Mouse (Mus musculus) kidney, postnatal 10 days (tissue): ENCODE measurements around the gene Pard3.

Experiments
- DNase-seq: peaks from one replicate; pipeline ENCODE4 v3.0.0; 2021; ENCODE audit warnings: mixed read lengths

The Pard3 gene

DNA sequence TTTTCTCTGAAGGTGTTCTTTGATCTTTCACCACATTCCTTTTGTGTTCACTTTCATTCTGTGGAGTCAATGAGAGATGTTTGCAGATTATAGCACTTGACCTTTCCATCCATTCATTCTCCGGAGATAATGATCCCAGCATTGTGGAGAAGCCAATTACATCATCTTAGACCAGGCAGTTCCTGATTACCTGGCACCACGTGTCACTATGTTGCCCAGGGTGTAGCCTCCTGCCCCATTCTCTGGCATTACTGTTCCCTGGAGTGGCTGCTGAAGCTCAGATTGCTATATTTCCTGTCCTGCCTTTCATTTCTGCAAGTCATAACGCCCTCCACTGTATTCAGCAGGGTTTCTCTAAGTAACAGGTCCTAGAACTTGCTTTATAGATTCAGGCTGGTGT is 304.7 kb downstream of the Pard3 start:
- no peak for DNase-seq

DNA sequence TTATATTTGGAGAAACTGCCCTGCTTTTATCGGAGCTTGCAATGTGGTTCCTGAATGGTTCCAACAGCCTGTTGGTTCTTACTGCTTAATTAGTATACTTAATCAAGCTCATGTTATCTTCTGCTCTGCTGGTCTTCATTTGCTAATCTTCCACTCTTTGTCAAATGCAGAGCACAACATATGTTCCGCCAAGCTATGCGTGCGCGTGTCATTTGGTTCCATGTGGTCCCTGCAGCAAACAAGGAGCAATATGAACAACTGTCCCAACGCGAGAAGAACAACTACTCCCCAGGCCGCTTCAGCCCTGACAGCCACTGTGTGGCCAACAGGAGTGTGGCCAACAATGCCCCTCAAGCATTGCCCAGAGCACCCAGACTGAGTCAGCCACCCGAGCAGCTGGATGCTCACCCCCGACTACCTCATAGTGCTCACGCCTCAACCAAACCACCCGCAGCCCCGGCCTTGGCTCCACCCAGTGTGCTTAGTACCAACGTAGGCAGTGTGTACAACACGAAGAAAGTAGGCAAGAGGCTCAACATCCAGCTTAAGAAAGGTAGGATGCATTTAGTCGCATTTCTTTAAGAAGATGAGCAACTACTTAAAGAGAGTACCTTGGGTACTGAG is 307.7 kb downstream of the Pard3 start:
- no peak for DNase-seq

DNA sequence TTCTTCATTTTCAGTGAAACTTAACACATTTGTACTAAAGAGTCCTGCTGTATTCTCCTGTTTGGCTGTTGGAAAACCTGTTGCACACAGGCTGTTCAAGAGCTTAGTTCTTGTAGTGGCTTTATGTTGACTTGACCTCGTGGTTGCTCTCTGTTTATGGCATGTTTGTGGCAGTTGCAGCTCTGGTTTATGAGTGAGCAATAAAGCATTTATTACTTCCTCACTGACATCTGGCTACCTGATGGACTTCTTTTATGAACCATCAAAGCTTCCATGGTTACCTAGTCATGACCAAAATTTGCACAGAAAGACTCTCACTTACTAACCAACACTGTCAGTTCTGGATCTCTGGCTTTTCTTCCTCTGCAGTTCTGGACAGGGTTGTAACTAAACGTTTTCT is 314.1 kb downstream of the Pard3 start:
- DNase-seq: no peak

DNA sequence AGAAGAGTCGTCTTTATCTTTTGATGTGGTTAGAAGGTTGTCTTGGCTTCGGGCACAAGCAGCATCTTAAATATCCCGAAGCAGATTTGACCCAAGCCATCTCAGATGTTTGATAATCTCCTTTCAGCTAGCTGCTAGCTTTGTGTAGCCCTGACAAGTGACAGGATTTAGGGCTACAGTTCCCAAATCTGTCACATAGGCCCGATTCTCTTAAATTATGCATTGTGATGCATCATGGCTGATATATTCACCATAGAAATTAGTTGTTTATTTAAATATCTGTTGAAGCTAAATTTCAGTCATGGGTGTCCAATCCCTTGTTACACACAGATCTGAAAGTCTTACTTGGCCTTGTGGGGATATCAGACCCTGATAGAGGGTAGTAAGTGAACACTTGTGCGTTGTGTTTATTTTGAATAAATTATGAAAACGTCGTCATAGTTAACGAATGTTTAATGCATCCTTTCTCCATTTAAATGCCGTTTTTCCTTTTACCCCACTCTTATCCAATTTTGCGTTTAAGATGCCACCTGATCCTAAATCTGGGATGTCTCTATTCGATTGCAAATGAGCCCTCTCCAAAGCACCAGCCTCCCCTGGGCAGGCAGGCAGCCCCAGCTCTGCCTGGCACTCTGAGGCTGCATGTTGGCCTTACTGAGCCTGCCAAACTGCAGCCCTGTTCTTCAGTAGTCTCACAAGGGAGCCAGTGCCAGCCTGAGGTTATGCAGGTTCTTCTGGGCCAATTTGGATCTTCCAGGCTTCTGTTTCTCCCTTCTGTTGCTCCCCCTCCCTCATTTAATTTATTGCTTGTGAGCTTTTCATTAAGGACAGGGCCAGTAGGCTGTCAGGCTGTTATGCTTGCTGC is 315.5 kb downstream of the Pard3 start:
- DNase-seq: no peak

DNA sequence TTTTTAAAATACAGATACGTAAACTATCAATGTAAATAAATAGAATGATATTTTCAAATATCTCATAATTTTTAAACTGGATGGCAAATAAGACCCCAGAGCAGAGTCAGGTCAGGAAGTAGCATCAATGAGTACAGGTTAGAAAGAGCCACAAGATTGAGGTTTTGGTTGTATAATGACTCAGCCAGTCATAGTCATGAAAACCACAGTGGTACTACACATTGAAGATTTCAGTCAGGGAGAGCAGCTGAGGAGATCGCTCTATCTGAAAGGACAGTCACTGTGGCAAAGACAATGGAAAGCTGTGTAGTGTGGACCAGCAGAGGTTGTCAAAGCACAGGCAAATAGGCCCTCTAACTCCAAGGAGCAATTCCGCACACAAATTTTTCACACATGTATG is 317.6 kb downstream of the Pard3 start:
- no peak for DNase-seq

DNA sequence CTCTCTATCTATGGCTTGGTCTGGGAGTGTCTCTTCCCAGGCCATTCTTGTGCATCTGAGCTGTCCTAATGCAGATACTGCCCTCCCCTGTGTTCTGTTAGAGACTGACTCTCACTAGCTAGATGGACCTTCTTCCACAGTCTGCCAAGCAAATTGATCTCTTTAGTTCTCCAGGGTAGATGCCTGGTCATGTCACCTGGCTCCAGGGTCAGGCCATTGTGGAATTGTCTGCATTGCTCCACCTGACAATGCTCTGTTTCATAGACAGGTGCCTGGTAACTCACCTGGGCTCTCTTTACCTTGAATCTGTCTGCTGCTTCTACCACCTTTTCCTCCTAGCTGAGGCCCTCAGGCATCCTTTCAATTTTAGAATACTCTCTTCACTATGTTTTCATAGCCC is 329.0 kb downstream of the Pard3 start:
- DNase-seq: no peak

DNA sequence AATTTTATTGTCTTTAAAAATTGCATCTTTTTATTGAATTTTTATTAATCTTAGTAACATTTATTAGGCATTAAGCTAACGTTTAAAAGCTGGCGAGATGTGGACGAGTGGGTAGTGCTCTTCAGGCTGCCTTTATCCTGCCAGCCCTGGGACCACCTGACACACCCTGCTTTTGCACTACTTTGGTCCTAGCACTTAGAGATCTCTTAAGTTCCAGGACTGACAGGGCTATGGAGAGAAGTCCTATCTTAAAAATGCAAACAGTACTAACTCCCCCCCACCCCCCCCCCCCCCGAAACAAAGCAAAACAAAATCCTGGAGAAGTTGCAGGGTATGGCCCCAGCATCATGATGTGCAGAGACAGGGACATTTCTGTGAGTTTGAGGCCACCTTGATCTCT is 331.8 kb downstream of the Pard3 start:
- no peak for DNase-seq

DNA sequence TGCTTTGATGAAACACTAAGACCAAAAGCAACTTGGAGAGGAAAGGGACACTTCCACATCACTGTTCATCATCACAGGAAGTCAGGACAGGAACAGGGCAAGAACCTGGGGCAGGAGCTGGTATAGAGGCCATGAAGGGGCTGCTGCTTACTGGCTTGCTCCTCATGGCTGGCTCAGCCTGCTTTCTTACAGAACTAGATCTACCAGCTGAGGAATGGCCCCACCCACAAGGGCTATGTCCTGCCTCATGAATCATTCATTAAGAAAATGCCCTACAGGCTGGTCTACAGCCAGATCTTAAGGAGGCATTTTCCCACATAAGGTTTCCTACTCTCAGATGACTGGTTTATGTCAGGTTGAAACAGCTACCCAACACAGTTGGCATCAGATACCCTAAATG is 342.1 kb downstream of the Pard3 start:
- DNase-seq: peak; percentile 50

DNA sequence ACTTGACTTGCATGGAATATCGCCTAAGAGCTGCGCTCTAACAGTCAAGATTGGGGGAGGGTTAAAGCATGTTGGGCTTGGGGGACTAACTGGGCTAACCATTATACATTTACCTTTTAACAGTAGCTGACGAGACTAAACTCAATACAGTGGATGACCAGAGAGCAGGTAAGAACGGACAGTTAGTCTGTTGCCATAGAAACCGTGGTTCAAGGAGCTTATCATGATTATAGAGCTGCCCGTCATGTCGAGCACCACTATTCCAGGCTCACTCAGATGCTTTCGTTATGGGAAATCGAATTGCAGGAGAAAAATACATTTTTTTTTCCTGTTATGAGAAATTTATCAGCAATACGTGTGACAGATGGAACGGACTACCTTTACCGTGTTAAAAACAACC is 346.9 kb downstream of the Pard3 start:
- DNase-seq: no peak

DNA sequence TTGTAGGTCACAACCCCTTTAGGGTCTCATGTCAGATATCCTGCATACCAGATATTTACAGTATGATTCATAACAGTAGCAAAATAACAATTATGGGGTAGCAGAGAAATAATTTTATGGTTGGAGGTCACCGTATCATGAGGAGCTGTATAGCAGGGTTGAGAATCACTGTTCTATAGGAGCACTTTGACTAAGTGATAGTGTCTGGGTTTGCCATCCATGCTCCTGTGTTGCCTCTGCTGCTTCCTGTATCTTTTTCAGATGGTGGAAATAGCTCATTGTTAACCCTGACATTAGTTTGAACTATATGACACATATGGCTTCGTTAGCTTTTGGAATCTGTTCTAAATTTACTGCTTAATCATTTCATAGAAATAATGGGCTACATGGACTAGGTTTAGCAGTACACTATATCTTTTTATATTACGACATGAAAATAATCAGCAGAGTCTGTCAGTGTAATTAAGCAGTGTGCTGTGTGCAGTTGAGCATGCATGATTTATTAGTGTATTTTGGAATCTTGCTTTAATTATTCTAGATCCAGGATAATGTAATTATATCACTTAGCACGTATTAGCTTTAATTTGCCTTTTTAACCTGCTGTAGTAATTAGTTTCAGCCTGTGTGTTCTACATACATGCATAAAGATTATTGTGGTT is 347.6 kb downstream of the Pard3 start:
- no peak for DNase-seq

DNA sequence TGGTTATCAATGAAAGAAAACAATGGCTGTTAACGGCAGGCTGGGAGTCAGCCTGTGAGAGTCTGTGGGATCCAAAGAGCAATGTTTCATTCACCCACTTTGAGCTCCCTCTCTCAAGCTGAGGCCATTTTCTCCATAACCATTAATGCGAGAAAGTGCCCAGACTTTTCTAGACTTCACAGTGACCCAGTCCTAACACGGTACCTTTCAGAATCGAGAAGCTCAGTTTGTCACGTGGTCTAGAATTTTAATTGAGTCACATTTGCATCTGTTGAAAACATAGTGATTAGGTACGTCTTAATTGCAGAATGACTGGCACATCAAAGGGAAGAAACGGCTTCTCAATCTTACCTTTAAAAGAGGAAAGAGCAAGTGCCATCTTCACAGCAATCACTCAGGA is 359.3 kb downstream of the Pard3 start:
- DNase-seq: no peak

DNA sequence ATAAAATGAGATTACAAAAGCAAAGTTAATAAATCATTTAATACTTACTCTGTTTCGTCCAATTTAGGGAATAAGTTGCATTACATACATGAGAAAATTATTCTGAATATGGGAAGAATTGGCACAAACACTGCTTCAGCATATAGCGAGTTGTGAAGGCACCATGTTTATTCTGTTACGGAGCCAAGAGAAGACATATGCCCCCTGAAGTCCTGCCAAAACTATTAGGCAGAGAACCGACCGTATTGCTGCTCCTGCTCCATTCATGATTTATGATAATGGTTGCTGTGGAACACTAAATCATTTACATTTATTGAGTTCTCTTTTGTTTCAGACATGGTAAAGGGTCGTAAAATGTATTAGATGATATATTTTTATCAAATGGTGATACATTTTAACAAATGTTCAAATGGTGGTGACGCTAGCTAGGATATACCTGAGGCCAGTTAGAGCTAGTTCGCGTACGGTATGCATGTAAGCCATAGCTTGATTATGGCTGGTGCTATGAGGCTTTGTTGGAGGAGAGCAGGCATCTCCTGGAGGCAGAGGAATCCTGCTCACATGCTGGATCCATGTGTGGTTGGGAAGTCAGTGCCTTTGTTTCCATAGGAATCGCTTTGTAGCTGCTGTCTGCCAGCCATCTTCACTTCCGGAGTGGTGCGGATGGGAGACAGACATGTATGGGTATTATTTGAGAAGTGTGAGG is 360.7 kb downstream of the Pard3 start:
- no peak for DNase-seq

DNA sequence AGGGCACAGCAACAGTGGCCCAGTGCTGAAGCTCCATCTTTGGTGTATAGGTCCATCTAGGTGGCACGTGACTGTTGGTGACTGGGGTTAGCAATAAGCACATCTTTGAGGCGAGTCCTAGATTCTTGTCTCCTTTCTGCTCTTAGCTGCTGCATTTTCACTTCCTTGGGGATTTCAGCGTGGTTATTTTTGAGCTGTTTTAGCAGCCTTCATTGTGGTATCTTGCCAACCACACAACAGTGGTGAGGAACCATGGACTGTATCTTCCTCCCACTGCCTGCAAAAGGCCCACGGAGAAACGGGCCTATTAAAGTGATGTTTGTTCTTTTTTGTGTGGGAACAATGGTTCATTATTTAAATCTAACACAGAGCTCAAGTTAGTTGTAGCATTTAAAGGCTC is 363.2 kb downstream of the Pard3 start:
- no peak for DNase-seq

DNA sequence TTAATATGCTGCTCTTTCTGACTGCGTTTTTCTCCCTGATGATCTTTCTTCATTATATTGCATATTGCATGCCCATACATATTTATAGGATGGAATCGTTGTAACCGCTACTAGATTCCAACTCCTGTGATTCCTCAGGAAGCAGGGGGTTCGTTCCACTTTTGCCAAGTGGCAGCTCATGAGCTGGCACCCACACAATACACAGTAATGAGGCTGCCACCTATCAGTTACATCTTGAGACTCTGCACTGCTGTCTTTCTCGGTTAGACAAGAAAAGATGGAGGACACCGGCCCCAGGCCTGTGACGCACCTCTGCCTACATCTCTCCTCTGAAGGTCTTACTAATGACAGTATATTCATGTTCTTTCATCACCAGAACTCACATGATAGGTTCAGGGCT is 364.3 kb downstream of the Pard3 start:
- no peak for DNase-seq

DNA sequence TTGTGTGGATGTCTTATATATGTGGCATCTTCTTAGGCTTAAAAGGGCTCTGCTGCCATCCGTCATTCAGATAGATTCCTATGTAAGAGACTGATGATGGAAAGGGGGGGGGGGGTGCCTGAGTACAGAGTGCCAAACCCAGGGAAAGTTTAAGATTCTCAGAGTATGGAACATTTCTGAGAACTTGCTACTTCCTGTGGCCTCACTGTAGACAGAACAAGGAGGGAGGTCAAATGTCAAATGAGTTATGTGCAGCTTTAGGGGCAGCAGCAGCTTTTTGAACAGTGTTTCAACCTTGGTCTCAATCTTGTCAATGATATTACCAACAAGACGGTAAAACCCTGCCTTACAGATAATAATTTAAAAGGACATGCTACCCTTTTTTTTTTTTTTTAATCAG is 367.5 kb downstream of the Pard3 start:
- no peak for DNase-seq

DNA sequence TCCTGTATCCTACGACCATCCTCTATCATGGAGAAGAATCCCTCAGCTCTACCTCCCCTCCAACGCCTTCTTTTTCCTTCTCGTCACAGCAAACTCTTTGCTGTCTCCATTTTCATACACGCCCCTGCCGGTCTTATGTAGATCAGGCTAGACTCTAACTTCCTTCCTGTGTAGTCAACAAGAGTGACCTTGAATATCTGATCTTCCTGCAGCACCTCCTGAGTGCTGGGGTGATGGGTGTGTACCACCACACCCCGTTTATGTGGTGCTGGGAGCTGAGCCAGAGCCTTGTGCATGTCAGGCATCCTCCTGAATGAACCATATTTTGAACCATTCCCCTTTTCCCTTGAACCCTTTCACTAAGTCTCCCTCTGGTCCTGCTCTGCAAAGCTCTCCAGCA is 372.3 kb downstream of the Pard3 start:
- no peak for DNase-seq

DNA sequence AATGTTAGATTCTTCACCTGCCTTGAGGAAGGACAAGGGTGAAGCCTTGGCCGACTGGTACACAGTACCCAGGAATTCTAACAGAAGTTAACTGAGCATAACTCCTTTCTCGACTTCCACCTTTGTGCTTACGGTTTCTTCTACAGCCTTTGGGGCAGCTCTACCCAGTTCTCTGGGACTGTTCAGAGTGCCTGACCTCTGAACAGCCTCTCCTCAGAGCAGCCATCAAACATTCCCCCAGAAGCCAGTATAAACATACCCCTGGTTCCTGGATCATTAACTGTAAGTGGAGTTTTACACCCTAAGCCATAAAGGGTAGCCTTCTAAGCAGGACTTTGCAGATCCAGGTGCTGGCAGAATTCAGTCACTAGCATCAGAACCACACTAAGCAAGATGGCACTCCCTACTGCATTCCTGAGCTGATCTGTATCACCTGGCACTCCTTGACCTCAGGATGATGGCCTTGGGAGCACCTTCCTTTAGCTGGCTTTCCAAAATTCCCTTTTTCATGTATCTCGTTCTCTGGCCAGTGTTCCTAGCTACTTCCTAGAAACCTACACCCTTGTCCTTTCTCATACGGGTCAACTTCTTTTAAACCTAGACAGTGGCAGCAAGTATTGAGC is 374.0 kb downstream of the Pard3 start:
- no peak for DNase-seq

DNA sequence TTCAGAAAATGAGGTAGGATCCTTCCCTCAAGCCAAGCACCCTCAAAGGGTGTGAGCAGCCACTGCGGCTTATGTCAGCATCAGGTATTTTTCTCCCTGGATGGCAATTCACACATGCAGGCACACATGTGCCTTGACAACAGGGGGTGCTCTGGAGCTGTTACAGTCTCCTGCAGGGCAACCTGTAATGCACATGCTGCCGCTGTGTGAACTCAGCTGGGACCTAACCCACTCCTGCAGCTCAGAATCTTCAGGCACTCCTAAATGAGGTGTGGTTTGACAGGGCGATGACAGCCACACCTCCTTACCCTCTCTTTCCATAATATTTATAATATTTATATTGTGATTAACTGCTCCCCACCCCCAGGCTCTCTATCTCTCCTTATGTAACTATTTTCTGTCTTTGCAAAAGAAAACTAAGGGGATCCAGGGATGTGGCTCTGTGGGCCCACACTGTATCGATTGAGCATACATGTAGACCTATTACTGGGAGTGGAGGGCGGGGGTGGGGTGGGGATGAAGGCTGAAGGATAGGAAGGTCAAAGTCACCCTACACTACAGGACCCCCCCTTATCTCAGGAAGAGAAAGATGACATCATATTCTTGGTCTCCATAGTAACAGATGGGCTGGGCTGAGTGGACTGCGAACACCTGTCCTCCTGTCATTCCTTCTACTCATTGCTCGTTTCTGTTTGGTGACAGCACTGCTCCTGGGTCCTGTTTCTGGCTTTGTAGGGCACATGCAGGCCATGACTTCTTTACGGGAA is 375.1 kb downstream of the Pard3 start:
- DNase-seq: peak; percentile 80

DNA sequence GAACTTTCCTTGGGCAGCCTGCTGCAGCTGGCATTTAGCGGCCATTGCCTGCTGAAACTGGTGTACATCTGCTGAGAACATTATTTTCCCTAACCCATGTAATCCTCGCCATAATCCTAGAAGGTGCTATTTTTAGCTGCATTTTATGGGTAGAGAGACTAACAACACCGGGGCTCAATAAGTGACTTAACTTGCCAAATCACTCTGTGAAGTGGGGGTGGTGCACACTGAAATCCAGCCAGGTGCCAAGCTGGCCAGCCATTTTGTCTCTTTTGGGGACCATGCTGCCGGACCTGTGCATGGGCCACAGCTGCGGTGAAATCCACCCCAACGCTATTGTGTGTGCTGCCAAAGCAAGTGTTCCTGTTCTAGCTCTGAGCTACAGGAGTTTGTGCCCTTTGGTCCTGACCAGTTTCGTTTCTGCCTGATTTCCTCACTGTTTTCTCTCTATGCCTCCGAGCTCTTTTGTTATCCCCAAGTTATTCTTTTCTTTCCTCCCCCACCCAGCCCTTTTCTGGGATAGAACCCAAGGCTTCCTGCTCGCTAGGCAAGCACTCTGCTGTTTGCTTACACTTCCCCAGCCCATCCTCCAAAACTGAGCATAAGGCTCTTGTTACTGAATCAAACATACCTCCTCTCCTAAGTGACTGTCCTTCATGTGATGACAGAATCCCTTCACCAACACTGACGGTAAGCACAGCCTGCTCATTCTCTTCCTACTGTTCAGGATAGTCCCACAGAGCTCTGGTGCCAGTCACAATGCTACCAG is 375.9 kb downstream of the Pard3 start:
- peak; percentile 34 for DNase-seq

DNA sequence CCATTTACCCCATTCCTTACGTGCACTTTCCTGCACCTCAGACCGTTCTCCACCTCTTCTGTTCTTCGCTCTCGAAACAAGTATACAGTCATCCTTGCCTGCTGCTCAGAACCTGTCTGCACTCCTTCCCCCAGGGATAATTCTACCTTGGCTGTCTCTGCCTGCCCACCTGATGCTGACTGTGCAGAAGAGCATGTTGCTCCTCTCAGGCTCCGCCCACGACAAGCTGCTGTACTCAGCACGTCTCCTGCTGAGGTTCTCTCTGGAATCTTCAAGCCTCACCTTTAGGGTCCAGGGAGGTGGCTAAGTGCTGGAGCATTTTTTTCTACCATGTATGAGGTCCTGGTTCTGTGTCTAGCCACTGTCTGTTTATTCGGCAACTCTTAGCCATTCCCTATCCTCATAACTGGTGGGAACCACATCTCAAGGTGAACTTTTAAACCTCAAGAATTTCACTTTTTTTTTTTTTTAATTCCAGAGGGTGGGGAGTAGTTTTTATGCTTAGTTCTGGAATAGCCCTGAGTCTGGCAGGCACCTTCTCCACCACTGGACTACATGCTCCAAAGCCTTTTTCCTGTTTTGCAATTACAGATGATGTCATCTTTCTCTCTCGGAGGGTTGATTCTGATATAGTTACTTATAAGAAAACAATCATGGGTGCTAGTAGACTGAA is 376.6 kb downstream of the Pard3 start:
- DNase-seq: peak; percentile 70
